Mouse (Mus musculus) forebrain, embryonic 12.5 days (tissue): Measurements from ENCODE around the gene Add1. TPM values are rescaled to one million over a fixed set of nuclear protein-coding genes. Genes with fewer than 3 reads are reported as not detected.

Experiments used
- ATAC-seq: fragments of 200-750 bp; cut with Nextera tagmentation; 2 replicates; pipeline ENCODE4 v1.8.0; 2017; ENCODE audit warnings: moderate TSS enrichment; ENCODE audit not compliant: low FRiP score
- H3K27ac ChIP-seq: fragments of 300-500 bp; sonication (generic); 2 replicates; pipeline ENCODE4 v1.5.1; 2016; ENCODE audit warnings: mild to moderate bottlenecking
- H3K27me3 ChIP-seq: fragments of 300-500 bp; sonication (generic); 2 replicates; pipeline ENCODE4 v1.6.1; 2016; ENCODE audit warnings: mild to moderate bottlenecking
- H3K36me3 ChIP-seq: fragments of 300-500 bp; sonication (generic); replicated peaks from 2 replicates; pipeline ENCODE4 v1.6.1; 2016; ENCODE audit warnings: mild to moderate bottlenecking
- H3K4me1 ChIP-seq: fragments of 300-500 bp; sonication (generic); 2 replicates; pipeline ENCODE4 v1.6.1; 2016
- H3K4me2 ChIP-seq: fragments of 300-500 bp; sonication (generic); 2 replicates; pipeline ENCODE4 v1.6.1; 2016; ENCODE audit warnings: mild to moderate bottlenecking, moderate library complexity
- H3K4me3 ChIP-seq: fragments of 300-500 bp; sonication (generic); replicated peaks from 2 replicates; pipeline ENCODE4 v1.5.1; 2016; ENCODE audit warnings: mild to moderate bottlenecking
- H3K9ac ChIP-seq: fragments of 300-500 bp; sonication (generic); 2 replicates; pipeline ENCODE4 v1.6.1; 2016; ENCODE audit warnings: mild to moderate bottlenecking
- H3K9me3 ChIP-seq: fragments of 300-500 bp; sonication (generic); 2 replicates; pipeline ENCODE4 v1.6.1; 2016
- WGBS: fragments of 180-500 bp; shearing (Covaris S2); methylation state at CpG from one replicate; pipeline ENCODE4 v1.1.7; 2016; 5-methylcytosine and 5-hydroxymethylcytosine counted together
- polyA plus RNA-seq: library from polyadenylated mRNA; unstranded; fragments of >200 nt; fragmentation: Nextera tagmentation; extraction: Ambion mirVana; gene quantifications from 2 replicates; pipeline ENCODE4 v1.2.1, GENCODE M21; 2016

The Add1 gene
- polyA plus RNA-seq, 1 experiment from 2014 or later, result 197 TPM

DNA sequence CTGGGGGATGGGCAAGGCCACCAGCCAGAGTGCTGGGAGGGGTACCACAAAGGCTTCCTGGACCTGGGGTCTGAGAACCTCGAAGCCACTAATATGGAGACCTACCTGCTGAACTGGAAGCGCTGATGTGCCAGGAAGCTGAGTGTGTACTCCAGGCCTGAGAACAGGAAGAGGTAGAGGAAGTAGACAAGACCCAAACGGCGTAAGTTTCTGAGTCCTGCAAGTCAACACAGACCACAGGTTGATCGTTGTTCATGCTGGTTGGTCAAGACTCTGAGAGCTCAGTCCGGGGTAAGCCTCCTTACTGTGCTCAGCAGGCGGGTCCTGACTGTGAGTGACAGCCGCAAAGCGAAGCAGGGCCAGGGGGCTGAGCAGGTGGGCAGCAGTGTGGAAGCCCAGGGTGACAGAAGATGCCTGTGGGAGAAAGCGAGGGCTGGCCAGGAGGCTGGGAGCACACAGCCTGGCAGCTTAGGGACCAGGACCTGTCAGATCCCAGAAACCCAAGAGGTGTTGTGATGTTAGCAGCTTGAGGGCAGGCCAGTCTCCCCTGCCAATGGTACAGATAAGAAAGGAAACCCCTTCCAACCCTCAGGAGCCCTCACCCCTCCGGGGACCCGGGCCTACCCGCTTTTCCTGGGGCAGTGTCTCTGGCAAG lies 61.4 kb downstream of the Add1 start:
- Histone ChIP-seq H3K36me3 (peaks cover 82% of the 10 kb centered on the region), H3K27me3 (no peaks in the 10 kb centered on the region), H3K4me2 (0 out of 2 replicates have a peak overlapping the region, but pooled peaks have one; percentile 88), H3K9me3 (no peaks in the 10 kb centered on the region), H3K27ac (no peak overlapping the region), H3K9ac (no peak overlapping the region; the same call in 1 of the 2 replicates), H3K4me3 (no peak overlapping the region), H3K4me1 (peaks cover 22% of the 10 kb centered on the region)
- ATAC-seq, result no peak
- WGBS, result 92% methylated on average over 13 of the region's 13 CpGs

DNA sequence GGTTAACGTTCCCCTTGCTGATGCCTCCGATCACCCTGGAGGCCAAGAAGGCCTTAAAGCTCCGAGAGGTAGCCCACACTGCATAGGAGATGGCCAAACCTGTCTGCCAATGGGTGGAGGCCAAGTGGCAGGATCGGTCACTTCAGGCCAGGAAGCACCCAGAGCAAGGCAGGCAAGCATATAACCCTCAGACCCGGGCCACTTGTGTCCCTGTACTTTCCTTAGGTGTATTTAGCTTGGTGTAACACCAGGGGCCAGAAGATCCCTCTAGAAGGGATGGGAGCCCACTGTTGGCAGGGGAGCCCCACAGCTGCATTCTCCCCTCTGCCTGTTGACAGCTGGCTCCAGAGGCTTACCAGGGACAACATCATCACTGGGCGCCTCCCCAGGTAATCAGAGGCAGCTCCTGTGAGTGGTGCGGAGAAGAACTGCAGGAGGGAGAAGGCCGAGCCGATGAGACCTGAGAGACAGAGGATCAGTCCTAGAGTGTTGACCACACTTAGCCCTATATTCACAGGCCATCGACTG lies 62.3 kb downstream of the Add1 start:
- H3K9me3 ChIP-seq, result no peaks in the 10 kb centered on the region
- ATAC-seq, result no peak
- H3K4me1 ChIP-seq, result peaks cover 22% of the 10 kb centered on the region
- H3K27ac ChIP-seq, result no peak overlapping the region
- H3K9ac ChIP-seq, result peak overlapping the region; percentile 33; the same call in 1 of the 2 replicates
- H3K27me3 ChIP-seq, result no peaks in the 10 kb centered on the region
- peak overlapping the region; percentile 88 for H3K4me2 ChIP-seq
- H3K4me3 ChIP-seq, result peak overlapping the region; percentile 55
- 65% methylated on average over 9 of the region's 10 CpGs for WGBS
- H3K36me3 ChIP-seq, result peaks cover 82% of the 10 kb centered on the region

DNA sequence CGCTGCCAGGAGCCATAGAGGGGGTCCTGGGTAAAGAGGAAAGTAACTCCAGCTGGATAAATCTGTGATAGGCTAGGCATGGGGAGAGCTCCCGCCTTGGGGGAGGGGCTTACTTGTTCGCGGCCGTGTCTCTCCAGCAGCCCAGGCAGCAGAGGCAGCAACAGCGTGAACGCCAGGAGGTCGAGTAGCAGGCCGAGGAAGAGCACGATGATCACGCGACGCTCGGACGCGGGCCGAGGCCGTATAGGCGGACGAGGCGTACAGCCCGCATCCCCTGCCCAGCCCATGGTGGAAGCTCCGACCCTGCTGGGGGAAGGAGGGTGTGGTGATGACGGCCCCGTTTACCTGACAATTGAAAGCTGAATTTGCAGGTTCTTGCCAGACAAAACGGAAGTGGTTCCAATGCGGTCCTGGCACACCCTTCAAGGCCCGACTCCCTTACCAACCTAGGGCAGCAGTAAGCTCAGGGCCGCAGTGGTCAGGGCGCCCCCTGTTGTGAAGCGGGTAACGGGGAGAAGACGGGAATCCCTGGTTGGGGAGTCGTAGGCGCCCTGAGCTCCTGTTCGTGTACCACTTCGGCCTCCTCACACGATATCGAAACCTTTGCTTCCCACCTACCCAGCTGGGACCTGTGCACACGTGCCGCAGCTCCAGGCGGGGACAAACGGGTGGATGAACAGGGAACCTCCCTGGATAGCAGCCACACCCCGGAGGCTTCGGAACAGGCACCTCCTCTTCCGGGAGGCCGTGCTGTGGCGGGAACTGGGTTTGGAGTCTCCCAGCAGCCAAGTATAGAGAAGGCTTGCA lies 63.2 kb downstream of the Add1 start, which contains the start of gene Mfsd10:
Mfsd10 (minus strand) TSS at position 732 of the 807 bp plus-strand sequence.
- Histone ChIP-seq H3K27ac (peak within 1 kb of the TSS; percentile 72), H3K4me2 (peak within 1 kb of the TSS; percentile 88), H3K4me3 (peak within 1 kb of the TSS; percentile 55), H3K36me3 (peaks cover 82% of the 10 kb centered on the region), H3K9me3 (no peaks in the 10 kb centered on the region), H3K9ac (peak within 1 kb of the TSS; percentile 66), H3K4me1 (peaks cover 22% of the 10 kb centered on the region), H3K27me3 (no peaks in the 10 kb centered on the region)
- peak; percentile 92 for ATAC-seq
- WGBS, result under 1% methylated on average over 48 of the region's 48 CpGs

DNA sequence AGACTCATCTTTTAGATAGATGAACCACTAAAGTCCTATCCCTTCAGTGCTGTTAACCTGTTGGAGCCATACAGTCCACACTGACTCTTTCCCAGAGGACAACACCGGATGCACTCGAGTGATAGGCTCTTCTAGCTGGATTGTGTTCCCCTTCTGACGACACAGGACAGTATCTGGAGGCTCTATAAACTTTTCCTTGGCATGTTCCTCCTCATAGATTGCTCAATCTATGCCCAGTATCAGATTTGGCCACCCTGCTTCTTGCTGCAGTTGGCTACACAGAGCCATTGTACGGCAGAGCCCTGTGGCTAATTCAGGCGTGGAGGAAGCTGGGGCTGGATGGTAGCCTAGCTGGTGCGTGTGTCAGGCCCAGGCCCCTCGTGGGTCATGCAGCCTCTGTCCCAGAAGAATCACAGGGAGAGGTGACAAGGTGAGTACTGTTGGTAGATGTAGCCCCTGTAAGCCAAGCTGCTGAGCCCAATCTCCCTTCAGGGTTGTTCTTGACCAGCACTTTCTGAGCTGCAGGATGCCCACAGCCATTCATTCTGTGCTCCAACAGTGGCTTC lies 64.2 kb downstream of the Add1 start:
- Histone ChIP-seq H3K27me3 (no peaks in the 10 kb centered on the region), H3K4me1 (peaks cover 22% of the 10 kb centered on the region), H3K4me2 (peak overlapping the region; percentile 88), H3K9me3 (no peaks in the 10 kb centered on the region), H3K36me3 (peaks cover 77% of the 10 kb centered on the region), H3K4me3 (no peak overlapping the region), H3K27ac (peak overlapping the region; percentile 72; the same call in 1 of the 2 replicates), H3K9ac (no peak overlapping the region)
- WGBS, result 87% methylated on average over 7 of the region's 7 CpGs
- no peak for ATAC-seq

DNA sequence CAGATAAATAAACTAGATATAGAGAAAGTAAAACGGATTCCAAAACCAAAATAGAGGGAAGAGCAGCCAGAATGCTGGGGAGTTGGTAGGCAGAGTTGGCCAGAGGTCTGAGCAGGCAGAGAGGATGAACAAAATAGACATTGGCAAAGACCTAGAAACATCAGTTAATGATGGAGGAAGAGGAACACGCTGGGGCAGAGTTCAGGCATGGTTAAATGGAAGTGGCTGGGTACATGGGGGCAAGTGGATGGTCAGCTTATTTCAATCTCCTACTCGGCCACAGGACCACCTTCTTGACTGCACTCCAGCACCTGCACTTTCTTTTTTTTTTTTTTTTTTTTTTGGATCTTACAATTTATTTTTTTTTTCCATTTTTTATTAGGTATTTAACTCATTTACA lies 68.5 kb downstream of the Add1 start:
- H3K9me3 ChIP-seq, result no peaks in the 10 kb centered on the region
- ATAC-seq, result no peak
- H3K9ac ChIP-seq, result no peak overlapping the region
- peaks cover 6% of the 10 kb centered on the region for H3K4me1 ChIP-seq
- H3K27ac ChIP-seq, result no peak overlapping the region
- no peak overlapping the region for H3K4me3 ChIP-seq
- peaks cover 89% of the 10 kb centered on the region for H3K36me3 ChIP-seq
- H3K4me2 ChIP-seq, result no peak overlapping the region
- WGBS, result 91% methylated on average over 2 of the region's 3 CpGs
- H3K27me3 ChIP-seq, result no peaks in the 10 kb centered on the region

DNA sequence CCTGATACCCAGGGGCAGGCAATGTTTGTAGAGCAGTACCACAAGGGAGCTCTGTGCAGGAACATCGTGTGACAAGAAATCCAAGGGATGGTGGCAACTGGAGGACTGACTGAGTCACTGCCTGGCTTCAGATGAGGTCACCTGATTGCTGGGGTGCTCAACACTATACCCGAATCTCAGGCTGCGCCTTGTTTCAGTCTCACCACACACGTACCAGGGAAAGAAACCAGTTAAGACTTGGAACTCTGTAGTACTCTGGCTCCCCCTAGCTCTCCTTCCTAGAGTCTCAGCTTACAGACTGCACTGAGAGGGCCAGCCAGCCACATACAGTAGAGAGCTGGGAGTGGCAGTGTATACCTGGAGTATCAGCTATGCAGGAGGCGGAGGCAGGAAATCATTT lies 69.5 kb downstream of the Add1 start:
- Histone ChIP-seq H3K4me3 (no peak overlapping the region), H3K27ac (no peak overlapping the region), H3K36me3 (peaks cover 92% of the 10 kb centered on the region), H3K27me3 (no peaks in the 10 kb centered on the region), H3K9me3 (no peaks in the 10 kb centered on the region), H3K9ac (no peak overlapping the region), H3K4me1 (no peaks in the 10 kb centered on the region), H3K4me2 (no peak overlapping the region)
- WGBS, result 74% methylated on average over 5 of the region's 5 CpGs
- ATAC-seq, result no peak

DNA sequence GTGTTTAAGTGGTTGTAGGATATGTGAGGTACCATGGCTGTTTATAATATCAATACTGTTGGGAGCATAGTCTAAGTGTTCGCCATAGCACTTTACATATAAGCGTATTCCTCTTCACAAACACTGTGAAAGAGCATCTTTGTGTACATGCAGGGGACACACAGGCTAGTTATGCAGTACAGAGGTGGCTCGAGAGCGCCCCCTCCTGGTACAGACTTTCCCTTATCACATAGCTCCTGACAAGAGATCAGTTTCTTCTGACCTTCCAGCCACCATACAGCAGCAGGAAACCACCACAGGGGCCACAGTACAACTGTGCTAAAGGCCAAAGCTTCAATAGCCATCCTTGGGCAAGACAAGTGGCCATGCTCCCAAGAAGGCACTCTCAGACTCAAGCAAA lies 74.1 kb downstream of the Add1 start:
- no peak for ATAC-seq
- Histone ChIP-seq H3K36me3 (peaks cover 98% of the 10 kb centered on the region), H3K4me2 (no peak overlapping the region), H3K9me3 (no peaks in the 10 kb centered on the region), H3K4me1 (no peaks in the 10 kb centered on the region), H3K9ac (no peak overlapping the region), H3K4me3 (no peak overlapping the region), H3K27me3 (no peaks in the 10 kb centered on the region), H3K27ac (no peak overlapping the region)
- 54% methylated on average over 4 of the region's 4 CpGs for WGBS

DNA sequence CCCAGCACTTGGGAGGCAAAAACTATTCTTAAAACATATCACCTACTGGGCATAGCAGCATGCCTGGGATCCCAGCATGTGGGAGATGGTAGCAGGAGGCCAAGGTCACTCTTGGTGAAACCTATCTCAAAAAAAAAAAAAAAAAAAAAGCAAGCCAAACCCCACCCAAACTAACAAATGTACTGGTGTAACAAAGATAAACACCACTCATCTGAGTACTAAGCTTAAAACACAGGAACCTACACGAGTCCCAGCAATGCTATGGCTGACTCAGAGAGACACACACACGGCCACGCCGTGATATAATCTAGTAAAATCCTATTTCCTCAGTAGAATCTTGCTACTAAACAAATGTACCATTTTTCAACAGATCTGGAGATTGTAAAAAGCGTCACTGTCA lies 79.5 kb downstream of the Add1 start:
- no peaks in the 10 kb centered on the region for H3K27me3 ChIP-seq
- 94% methylated on average over 5 of the region's 5 CpGs for WGBS
- no peak overlapping the region for H3K9ac ChIP-seq
- no peak for ATAC-seq
- H3K36me3 ChIP-seq, result peaks cover 87% of the 10 kb centered on the region
- H3K4me2 ChIP-seq, result no peak overlapping the region
- no peak overlapping the region for H3K27ac ChIP-seq
- no peak overlapping the region for H3K4me3 ChIP-seq
- no peaks in the 10 kb centered on the region for H3K4me1 ChIP-seq
- no peaks in the 10 kb centered on the region for H3K9me3 ChIP-seq

DNA sequence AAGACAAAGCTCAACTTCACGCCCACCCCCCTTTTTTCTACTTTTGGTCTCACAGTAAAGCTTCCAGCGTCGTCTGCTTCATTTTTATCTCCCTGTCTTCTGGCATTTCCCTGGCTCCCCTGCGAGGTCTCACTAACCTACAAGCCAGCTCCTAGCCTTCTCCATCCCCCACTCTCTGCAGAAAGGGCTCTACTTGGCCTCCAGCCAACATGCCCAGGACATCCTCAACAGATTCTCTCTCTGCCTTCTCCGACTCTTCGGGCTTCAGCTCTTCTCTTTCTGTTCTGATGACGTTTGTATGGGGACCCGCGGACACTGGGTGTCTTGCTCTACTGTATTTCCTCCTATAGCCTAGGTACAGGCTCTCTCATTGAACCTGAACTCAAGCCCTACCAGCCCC lies 81.4 kb downstream of the Add1 start:
- H3K9ac ChIP-seq, result no peak overlapping the region
- H3K27me3 ChIP-seq, result no peaks in the 10 kb centered on the region
- 95% methylated on average over 9 of the region's 9 CpGs for WGBS
- H3K4me1 ChIP-seq, result peaks cover 8% of the 10 kb centered on the region
- no peaks in the 10 kb centered on the region for H3K9me3 ChIP-seq
- no peak overlapping the region for H3K27ac ChIP-seq
- H3K4me2 ChIP-seq, result no peak overlapping the region
- no peak for ATAC-seq
- peaks cover 68% of the 10 kb centered on the region for H3K36me3 ChIP-seq
- no peak overlapping the region for H3K4me3 ChIP-seq

DNA sequence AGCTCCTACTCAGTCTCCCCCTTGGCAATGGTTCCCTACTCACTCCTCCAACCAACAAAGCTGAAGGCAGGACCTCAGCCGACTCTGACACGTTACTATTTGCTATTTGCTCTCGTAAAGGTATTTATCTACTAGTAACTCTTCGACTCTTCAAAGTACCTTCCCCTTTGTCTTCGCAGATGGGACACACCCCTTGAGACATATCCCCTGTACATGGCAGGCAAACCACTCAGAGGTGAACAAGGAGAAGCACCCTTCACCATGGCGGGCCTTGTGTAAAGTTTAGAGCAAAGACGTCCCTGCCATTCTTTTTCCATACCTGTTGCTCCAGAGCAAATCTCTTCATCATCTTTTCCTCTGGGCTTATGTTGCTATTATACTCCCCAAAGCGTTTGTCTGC lies 84.1 kb downstream of the Add1 start:
- Histone ChIP-seq H3K4me1 (peaks cover 8% of the 10 kb centered on the region), H3K9ac (no peak overlapping the region), H3K4me3 (no peak overlapping the region), H3K36me3 (peaks cover 41% of the 10 kb centered on the region), H3K27me3 (no peaks in the 10 kb centered on the region), H3K27ac (no peak overlapping the region), H3K4me2 (no peak overlapping the region), H3K9me3 (no peaks in the 10 kb centered on the region)
- ATAC-seq, result no peak
- WGBS, result 95% methylated on average over 8 of the region's 8 CpGs

DNA sequence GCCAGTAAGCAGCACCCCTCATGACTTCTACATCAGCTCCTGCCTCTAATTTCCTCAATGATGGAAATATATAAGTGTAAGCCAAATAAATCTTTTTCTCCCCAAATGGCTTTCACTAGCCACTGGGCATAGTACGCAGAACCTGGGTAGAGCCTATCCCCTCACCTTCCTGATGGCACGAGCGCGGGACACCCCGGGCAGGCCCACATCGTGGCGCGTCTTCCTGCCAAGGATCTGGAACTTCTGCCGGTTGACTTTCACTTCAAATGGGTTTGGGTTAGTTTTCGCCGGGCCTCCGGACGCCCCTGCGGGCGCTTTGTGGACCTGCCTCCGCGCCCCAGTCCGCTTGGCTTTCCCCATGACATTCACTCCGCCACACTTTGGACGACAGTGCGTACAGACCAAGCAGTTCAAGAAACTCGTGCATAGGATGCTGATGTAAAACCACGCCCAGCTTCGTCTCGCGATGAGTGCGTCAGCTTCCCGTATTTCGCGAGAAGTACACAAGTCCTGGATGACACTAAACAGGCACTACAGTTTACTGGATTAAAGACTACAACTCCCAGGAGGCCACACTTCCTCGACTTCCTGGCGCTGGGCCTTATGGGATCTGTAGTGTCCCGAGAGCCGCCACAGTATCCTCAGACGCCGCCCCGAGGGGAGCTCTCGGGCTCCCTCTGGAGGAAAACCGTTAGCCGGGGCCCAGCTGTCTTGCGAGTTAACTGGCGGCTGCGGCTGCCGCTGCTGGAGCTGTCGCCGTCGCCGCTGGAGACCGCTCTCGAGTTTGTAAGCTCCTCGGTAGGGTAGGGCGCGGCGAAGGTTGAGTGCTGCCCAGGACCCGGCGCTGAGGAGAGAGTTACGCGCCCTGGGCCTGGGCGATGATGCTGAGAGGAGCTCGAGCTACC lies 86.5 kb downstream of the Add1 start, which contains the start of the genes Nop14 and Grk4:
Nop14 (minus strand) TSS at position 463 of the 905 bp plus-strand sequence.
Grk4 (plus strand) TSS at position 694 of the 905 bp plus-strand sequence.
- under 1% methylated on average over 60 of the region's 60 CpGs for WGBS
- no peaks in the 10 kb centered on the region for H3K9me3 ChIP-seq
- peak within 1 kb of the TSS; percentile 60 for H3K9ac ChIP-seq
- peaks cover 8% of the 10 kb centered on the region for H3K4me1 ChIP-seq
- H3K27ac ChIP-seq, result peak within 1 kb of the TSS; percentile 90
- H3K27me3 ChIP-seq, result no peaks in the 10 kb centered on the region
- peak within 1 kb of the TSS; percentile 70 for H3K4me2 ChIP-seq
- peaks cover 21% of the 10 kb centered on the region for H3K36me3 ChIP-seq
- ATAC-seq, result peak; percentile 100
- H3K4me3 ChIP-seq, result peak within 1 kb of the TSS; percentile 63
